Mouse (Mus musculus): ENCODE results near the gene Acsf3.

- TF ChIP-seq POLR2A (IDR thresholded peaks at IDR 0.05; ENCODE audit: extremely low read depth, insufficient read depth, low read length) (no peak), CTCF (IDR thresholded peaks at IDR 0.05; ENCODE audit: extremely low read depth, insufficient read depth, low read length) (no peak)
Observed at GRCm38 (mm10) chr8:122777701-122778100, 2.4 kb downstream of the Acsf3 start.

All from cortical plate, adult 2 months (tissue).